Mouse (Mus musculus) retina, adult 2 months (tissue): ENCODE data around the gene Gm14419.
"Not testable (repeated sequence)": the region's sequence is repeated elsewhere in the genome, so short reads cannot be mapped to it uniquely, and the experiment has no call there.

ENCODE experiments used
- DNase-seq: peaks from one replicate; pipeline ENCODE4 v3.0.0-alpha.2; 2012; ENCODE audit warnings: low read depth, low spot score

The Gm14419 gene

GRCm38 (mm10) chr2:177000656-177001055 is at the start of gene Gm14419:
Gene Gm14419 (plus strand): TSS chr2:177000956.
- DNase-seq = not testable (repeated sequence)
